Mouse (Mus musculus) adrenal gland, postnatal 4 days (tissue): ENCODE measurements around the gene Yif1b. TPM values are rescaled to one million over a fixed set of nuclear protein-coding genes. Genes with fewer than 3 reads are reported as not detected.

ENCODE experiments used
- DNase-seq, 2 experiments: peaks; one replicate each; pipeline ENCODE4 v3.0.0; 2021 to 2022; ENCODE audit warnings: low spot score in 2 of 2, mixed read lengths in 2 of 2
- total RNA-seq, 2 experiments: library from RNA; stranded (reverse); gene quantifications; 2 replicates each; pipeline ENCODE4 v1.2.3; 2021

Yif1b gene
- total RNA-seq, 2 experiments from 2014 or later: 48.2 to 49.7 TPM

GRCm38 (mm10) chr7:29279261-29279660 lies 41.1 kb downstream of the Yif1b start:
- no peak for DNase-seq

GRCm38 (mm10) chr7:29279924-29280323 lies 41.8 kb downstream of the Yif1b start:
- no peak for DNase-seq

GRCm38 (mm10) chr7:29280801-29281200 lies 42.7 kb downstream of the Yif1b start:
- DNase-seq: no peak

GRCm38 (mm10) chr7:29281201-29282073 lies 43.3 kb downstream of the Yif1b start, which contains the start of gene Spint2:
TSS of gene Spint2 (minus strand) at chr7:29281912.
- DNase-seq: peak; percentile 28 to 29

- DNase-seq: no peak
Measured at GRCm38 (mm10) chr7:29282074-29282554, 44.0 kb downstream of the Yif1b start.

- DNase-seq: no peak
Measured at GRCm38 (mm10) chr7:29283876-29284275, 45.7 kb downstream of the Yif1b start.

GRCm38 (mm10) chr7:29284523-29284922 lies 46.4 kb downstream of the Yif1b start:
- no peak for DNase-seq

- DNase-seq: no peak
Measured at GRCm38 (mm10) chr7:29287481-29287880, 49.4 kb downstream of the Yif1b start.

- DNase-seq: no peak
Measured at GRCm38 (mm10) chr7:29288079-29288478, 50.0 kb downstream of the Yif1b start.

- DNase-seq: peak; percentile 46 to 64
Measured at GRCm38 (mm10) chr7:29288942-29289638, 51.0 kb downstream of the Yif1b start, which contains the start of gene Ppp1r14a. TSS of gene Ppp1r14a (plus strand) at chr7:29289308.

- DNase-seq: no peak
Measured at GRCm38 (mm10) chr7:29289856-29290255, 51.7 kb downstream of the Yif1b start.

GRCm38 (mm10) chr7:29290691-29291485 lies 52.8 kb downstream of the Yif1b start:
- DNase-seq: no peak

GRCm38 (mm10) chr7:29291616-29292457 lies 53.7 kb downstream of the Yif1b start:
- no peak for DNase-seq

GRCm38 (mm10) chr7:29292458-29293098 lies 54.4 kb downstream of the Yif1b start:
- DNase-seq: no peak

- no peak for DNase-seq
Measured at GRCm38 (mm10) chr7:29293131-29294065, 55.3 kb downstream of the Yif1b start.

GRCm38 (mm10) chr7:29294111-29294761 lies 56.1 kb downstream of the Yif1b start:
- DNase-seq: no peak

- no peak for DNase-seq
Measured at GRCm38 (mm10) chr7:29295861-29296647, 57.9 kb downstream of the Yif1b start.
